7 mouse cellular contexts compared by ENCODE assay signal in genomic region chr10:42957881-42958651, GRCm38 (mm10).
A peak's percentile ranks its signal among the peaks of the same experiment; 100 is the strongest.
DNase-seq lines count a peak whose midpoint lies in the region; ATAC-seq lines count a peak whose summit lies in the region.

No protein-coding gene starts in this region.

- peaks cover 12% of the 10 kb centered on the region; the same call in 1 of the 2 replicates for H3K4me1 ChIP-seq in hindbrain, embryonic 14.5 days (replicated peaks; ENCODE audit: control insufficient read depth, insufficient read depth, low read length)

- H3K4me3 ChIP-seq in hindbrain, embryonic 14.5 days (replicated peaks; ENCODE audit: low read length): peak overlapping the region; percentile 21

- peak overlapping the region; percentile 54 for H3K9ac ChIP-seq in hindbrain, embryonic 14.5 days

- H3K4me2 ChIP-seq in hindbrain, embryonic 14.5 days (replicated peaks): peak overlapping the region; percentile 55

- no peaks in the 10 kb centered on the region for H3K27me3 ChIP-seq in hindbrain, embryonic 14.5 days (ENCODE audit: control insufficient read depth, insufficient read depth, low read length)

- WGBS in hindbrain, embryonic 14.5 days: 3% methylated on average over 21 of the region's 21 CpGs

- H3K27ac ChIP-seq in hindbrain, embryonic 14.5 days: no peak overlapping the region

- no peaks in the 10 kb centered on the region for H3K36me3 ChIP-seq in hindbrain, embryonic 14.5 days (replicated peaks; ENCODE audit: control insufficient read depth, insufficient read depth)

- H3K9me3 ChIP-seq in hindbrain, embryonic 14.5 days (ENCODE audit: control insufficient read depth, low read length): no peaks in the 10 kb centered on the region

- ATAC-seq in hindbrain, embryonic 14.5 days (ENCODE audit: low FRiP score): peak; percentile 89

- DNase-seq in R1 (ENCODE audit: low read depth, low spot score): peak; percentile 70
- DNase-seq in cerebellum, adult 8-10 months: peak; percentile 64
- peak; percentile 29 to 87 for DNase-seq in frontal cortex, adult 2 months (ENCODE audit: extremely low spot score in 1 of 2, low spot score in 1 of 2)
- DNase-seq in hindbrain, embryonic 14.5 days (ENCODE audit: low spot score): peak; percentile 91
- DNase-seq in layer of hippocampus, postnatal 25 days (ENCODE audit: extremely low spot score in 1 of 2, low spot score in 1 of 2): peak; percentile 58 to 78
- DNase-seq in lung, postnatal 25 days (ENCODE audit: low spot score): peak; percentile 43
- DNase-seq in right cerebral cortex, postnatal 10 days (ENCODE audit: low spot score in 2 of 2): peak; percentile 78 to 85
